Mouse (Mus musculus) hematopoietic stem cell, adult 5-6 weeks (primary cell): ENCODE results near the gene Adamtsl2. TPM values are rescaled to one million over a fixed set of nuclear protein-coding genes. Genes with fewer than 3 reads are reported as not detected.

ENCODE experiments used
- ATAC-seq, 2 experiments: fragments of 125-278 bp in 1 of 2; replicated peaks in 1 of 2; 2 replicates each; pipeline ENCODE4 v1.8.0; 2016 to 2017; ENCODE audit warnings: inconsistent platforms in 2 of 2, mild to moderate bottlenecking in 2 of 2, moderate number of reproducible peaks in 2 of 2, low read depth in 1 of 2, moderate TSS enrichment in 1 of 2; ENCODE audit not compliant: low FRiP score in 2 of 2, poor library complexity in 2 of 2, severe bottlenecking in 2 of 2, insufficient read depth in 1 of 2, low TSS enrichment in 1 of 2
- total RNA-seq: library from RNA; stranded (forward); fragments of 172-1452, 232-1000 nt; gene quantifications from 2 replicates; pipeline ENCODE4 v1.2.3, GENCODE M21; 2017

Gene Adamtsl2
- total RNA-seq, 1 experiment from 2014 or later: not detected

DNA sequence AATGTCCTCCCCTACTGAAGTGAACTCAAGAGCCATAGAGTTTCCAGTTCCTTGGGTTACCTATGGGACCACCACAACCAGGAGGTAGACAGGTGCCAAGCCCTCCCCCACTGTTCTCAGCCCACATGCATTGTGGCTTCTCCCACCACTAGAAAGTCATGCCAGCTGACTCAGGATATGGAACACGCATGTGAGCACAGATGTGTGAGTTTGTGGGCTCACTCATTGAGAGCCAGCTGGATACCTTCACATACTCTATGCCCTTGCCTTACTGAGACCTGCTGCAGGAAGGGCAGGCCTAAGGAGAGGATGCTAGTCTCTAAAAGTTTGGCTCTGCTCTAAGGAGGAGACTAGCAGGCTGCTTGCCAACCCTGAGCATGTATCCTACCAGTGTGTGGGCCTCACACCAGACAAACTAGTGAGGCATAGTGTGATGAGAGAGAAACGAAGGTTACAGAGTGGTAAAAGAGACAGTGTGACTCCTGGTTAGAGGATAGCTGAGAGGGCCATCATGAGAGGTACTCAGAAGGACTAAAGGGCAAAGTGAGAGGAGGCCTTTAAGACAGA, 8.8 kb upstream of the Adamtsl2 start:
- no peak for ATAC-seq

DNA sequence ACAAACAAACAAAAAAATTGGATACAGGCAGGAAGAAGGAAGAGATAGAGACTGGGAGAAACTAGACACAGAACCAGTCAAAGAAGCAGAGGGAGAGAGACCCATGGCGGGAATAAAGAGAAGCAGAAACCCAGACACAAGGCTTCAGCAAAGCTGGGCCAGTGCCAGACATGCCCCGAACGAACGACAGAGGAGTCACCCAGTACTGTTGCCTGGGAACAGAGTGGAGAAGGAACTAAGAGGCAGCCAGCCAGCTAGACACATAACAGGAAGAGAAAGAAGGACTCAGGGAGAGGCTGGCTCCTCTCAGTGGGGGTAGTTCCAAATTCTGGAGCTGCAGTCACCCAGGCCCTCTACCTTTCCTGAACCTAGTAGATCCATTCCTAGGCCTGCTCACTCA, 8.0 kb upstream of the Adamtsl2 start:
- peak; percentile 77 to 81 for ATAC-seq

DNA sequence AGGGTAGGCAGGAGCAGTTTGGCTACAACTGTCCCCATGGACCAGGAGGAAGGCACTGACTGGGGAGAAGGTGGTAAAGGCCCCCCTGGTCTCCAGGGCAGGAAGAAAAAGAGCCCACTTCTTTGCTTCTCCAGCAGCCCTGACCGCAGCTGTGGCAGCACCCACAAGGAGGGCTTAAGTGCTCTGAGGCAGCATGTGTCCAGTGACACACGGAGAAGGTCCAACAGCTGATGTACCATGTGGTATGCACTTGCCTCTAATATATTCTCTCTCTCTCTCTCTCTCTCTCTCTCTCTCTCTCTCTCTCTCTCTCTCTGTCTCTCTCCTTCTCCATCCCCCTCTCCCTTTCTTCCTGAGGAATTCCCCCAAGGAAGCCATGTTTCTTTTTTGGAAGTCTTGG, 7.2 kb upstream of the Adamtsl2 start, which contains the start of gene Mymk:
Gene Mymk (minus strand): TSS at position 202 of the 400 bp plus-strand sequence.
- no peak for ATAC-seq

DNA sequence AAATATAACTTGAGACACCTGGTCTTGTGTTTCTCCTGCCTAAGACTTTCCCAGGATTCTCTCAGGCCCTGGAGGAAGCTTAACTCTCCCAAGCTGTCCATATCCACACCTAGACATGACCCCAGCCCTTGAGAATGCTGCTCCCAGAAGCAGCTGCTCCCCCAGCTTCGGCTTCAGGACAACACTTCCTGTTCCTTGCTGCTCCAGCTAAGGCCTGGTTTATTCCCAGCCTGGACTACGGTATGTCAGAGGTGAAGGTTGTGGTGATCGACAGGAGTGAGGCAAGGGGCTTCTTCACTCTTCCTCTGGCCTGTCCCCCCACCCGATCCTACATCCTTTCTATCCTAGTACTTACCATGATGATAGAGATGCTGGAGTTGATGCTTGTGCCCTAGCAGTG, 5.8 kb upstream of the Adamtsl2 start:
- ATAC-seq: no peak

DNA sequence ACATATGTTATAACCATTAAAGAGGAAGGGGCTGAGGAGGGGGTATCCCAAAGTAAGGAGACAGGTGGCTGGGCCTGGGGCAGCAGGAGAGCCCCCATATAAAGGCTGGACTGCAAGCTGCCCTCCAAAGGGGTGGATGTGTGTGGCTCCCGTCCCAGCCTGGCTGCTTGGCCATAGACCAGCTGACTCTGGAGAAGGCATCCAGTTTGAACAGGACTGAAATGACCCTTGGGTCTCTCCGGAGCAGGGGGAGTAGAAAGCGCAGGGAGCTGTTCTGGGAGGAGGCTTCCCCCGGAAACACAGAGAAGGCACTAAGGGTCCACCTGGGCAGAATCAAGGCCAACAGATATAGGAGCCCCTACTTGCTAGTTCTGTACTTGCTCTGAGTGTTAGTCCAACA, 4.4 kb upstream of the Adamtsl2 start:
- ATAC-seq: no peak

DNA sequence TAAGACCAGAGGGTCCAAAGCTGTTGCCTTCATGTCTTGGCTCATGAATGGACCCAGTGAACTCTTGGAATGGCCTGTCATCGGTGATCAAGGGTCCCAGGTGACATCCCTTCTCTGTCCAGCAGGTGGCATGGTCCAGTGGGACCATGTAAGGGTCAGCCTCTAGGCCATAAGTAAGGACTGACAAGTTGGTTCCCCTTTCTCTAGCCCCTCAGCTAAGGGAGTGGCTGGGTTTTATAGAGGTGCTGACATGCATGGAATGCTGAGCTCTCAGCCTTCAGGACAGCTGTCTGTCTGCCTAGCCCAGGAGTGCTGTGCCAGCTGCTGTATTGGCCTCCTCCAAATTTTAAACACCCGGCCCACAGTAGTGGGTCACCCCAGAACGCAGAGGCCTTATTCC, 3.7 kb upstream of the Adamtsl2 start:
- peak; percentile 43 to 58; a peak in 3 of 4 replicates for ATAC-seq

DNA sequence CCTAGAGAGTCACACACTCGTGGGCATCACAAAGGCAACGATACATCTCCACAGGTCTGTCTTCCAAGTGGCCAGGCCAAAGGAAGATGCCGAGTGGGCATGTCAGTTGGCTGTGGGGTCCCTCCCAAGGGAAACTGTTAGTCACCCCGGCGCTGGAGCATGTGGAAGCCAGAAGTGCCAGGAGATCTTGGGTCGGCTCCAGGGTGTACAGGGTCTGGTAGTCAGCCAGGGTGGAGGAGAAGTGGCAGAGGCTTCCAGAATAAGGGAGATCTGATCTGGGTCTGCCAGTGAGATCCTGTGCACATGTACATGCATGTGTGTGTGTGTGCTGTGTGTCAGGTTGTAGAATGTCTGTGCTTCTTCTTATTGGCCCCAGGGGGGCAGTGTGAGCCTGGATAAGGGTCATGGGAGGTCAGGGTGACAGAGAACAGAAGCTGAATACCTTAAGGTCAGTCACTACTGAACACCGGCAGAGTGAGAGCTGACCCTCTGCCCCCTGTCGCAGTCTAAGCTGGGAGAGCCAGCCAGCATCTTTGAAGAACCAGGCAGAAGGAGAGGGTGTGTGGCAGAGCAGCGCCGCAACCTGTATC, 1.4 kb upstream of the Adamtsl2 start:
- no peak for ATAC-seq

DNA sequence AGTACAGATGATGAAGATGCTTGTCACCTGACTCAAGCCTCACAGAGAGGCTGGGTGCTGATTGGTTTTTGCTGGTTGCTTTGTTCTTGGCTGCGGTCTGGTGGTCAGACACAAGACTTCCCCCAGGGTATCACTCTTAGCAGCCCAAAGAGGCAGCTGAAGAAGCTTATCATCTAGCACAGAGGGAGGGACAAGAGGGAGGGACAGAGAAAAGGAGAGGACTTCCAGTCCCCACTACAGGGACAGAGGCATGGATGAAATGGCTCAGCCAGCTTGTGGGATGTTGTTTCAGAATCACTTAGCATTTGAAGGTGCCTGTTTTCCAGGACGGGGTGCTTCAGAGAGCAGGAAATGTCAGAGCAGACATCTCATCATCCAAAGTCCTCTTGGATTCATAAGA, 867 bp upstream of the Adamtsl2 start:
- no peak for ATAC-seq

DNA sequence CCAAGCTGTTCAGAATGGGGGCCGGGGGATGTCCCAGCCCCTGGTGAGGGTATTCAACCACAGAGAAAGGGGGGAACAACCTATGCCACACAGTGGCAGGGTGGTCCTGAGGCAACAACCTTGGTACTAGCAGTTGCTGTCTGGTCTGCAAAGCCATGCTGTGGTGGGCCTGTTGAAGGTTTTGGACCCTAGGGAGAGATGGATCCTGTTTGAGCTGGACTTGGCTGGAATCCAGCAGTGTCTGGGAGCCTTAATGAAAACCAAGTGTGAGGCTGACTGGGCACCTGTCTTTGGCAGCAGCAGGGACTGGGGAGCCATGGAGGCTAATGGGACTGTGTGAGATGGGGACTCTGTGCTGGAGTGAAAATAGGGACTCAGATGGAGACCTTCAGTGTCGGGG, 470 bp downstream of the Adamtsl2 start:
- no peak for ATAC-seq

DNA sequence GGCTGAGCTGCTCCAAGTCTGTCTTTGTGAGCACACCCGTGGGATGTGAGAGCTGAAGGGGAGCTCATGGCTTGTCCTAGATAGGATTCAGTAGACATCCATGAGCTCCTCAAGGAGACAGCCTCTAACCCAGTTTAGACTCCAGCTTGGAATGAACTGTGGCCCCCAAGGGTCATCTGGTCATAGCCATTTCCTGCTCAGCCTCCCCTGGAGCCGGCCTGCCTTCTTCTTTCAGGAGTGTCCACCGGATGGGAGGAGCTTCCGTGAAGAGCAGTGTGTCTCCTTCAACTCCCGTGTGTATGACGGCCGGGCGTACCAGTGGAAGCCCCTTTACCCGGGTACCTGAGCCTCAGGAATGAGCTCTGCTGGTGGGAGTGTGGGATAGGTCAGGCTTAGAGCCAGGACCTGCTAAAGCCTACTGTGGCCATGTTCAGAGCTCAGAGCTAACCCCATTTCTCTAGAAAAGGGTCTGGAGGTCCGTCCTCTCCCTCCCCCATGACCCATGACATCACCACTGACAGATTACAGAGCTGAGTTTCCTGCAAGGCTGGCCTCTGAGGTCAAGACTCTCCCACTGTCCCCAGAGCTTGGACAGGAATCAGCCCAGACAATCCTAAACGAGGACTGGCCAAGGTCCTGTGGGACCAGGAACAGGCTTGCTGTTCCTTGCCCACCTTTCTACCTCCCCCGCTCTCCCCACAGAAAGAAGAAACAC, 4.7 kb downstream of the Adamtsl2 start:
- ATAC-seq: no peak

DNA sequence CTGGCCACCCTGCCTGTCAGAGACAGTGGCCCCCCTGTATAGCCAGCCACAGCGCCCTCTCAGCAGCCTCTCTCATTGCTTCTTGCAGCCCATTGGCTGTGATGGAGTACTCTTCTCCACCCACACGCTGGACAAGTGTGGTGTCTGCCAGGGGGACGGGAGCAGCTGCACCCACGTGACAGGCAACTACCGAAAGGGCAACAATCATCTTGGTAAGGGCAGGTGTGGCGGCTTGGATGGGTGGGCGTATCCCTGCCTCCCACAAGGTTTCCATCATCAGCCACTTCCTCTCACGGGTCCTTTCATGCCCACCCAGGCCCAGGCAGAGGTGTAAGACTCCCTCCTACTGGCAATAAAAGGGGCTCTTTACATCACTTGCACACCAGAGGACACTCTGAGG, 5.8 kb downstream of the Adamtsl2 start:
- ATAC-seq: no peak

DNA sequence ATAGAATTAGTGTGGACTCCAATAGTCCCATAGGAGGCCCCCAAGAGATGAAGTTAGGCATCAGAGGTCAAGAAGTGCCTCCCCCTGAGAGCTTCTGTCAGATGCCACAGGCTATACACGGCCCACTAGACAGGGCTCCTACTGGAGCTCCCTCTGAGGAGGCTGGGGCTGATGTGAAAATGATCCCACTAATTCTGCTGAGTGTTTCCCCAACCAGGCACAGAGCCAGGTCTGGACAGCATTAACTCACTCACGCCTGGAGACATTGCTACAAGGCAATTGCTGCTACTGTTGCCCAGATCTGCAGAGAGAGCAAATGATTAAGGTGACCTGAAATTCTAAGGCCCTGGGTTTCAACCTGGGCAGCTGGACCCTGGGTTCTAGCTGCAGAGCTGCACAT, 6.6 kb downstream of the Adamtsl2 start:
- ATAC-seq: no peak

DNA sequence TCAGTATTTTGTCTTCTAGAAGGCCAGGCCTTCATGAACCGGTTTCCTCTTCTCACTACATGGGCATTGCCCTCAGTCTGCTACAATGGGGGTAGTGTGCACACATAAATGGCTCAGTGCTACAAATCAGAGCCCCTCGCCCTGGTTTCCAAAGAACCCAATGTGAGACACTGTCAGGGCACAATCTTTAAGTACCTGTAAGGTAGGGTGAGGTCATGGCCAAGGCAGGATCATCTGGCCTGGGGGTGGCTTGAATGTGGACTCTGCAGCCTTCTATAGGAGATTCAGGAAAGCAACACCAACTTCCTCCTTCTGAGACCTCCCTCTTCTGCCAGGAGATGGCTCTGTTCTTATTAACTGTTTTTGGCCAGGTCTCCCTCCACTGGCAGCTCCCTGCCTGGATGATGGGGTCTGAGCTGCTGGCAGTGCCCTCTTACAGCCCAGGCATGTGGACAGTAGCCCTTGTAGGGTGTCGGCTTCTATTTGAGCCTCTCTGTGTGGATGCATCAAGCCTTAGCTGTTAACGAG, 7.4 kb downstream of the Adamtsl2 start:
- ATAC-seq: peak; percentile 48 to 58; a peak in 3 of 4 replicates

DNA sequence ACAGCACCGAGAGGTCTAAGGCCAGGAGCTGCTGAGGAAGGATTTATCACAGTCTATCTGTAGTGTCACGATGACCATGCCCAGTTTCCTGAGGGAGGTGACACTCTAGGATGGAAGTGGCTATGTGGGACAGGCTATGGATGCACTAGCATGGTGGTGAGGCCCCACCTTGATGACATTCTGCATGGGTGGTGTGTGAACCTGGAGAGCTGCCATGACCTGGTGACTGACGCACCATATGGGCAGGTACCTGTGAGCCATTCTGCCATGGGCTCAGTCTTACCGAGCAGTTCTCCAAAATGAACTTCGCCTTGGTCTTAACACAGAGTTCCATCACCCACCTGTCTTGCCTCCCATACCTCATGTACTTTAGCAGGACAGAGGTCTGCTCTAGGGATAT, 8.4 kb downstream of the Adamtsl2 start:
- ATAC-seq: no peak

DNA sequence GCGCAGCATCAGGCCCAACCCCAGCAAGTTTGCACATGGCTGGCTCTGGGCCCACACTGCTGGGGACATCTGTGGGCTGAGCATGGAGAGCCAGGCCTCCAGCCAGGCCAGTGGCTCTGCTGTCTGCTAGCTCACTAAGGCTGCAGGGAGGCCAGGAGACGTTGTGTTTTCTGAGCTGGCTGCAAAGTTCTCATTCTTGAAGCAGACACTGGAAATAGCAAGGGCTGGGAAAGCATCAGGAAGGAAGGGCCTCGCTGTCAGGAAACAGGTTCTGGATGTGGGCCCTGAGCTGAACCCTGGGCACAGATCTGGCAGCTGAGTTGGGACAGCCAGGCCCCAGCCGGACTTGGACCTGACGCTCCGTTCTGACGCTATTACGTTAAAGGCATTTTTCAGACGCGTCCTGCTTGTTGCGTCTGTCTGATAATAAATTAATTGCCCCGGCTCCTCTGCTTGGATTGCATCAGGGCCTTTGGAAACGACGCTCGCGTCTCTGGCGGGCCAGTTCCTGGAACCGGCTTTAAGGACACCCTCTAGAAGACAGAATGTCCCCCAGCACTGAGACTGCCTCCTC, 9.0 kb downstream of the Adamtsl2 start:
- ATAC-seq: no peak

DNA sequence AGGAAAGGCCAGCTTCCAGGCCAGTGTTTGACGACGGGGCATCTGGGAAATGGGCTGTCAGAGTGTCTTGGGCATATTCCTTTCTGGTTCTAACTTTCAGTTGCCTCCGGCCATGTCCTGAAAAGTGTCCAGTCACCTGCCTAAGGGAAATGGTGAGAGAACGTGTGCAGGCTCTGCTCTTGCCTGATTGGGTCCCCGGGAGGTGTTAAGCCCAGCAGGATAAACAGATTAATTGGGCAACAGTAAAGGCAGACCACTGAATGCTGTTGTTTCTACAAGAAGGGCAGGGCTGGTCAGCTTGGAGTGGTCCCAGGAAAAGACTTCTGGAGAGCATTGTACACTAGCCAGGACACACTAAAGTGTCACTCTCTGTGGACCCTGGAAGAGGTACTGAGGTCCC, 9.5 kb downstream of the Adamtsl2 start:
- ATAC-seq: no peak

DNA sequence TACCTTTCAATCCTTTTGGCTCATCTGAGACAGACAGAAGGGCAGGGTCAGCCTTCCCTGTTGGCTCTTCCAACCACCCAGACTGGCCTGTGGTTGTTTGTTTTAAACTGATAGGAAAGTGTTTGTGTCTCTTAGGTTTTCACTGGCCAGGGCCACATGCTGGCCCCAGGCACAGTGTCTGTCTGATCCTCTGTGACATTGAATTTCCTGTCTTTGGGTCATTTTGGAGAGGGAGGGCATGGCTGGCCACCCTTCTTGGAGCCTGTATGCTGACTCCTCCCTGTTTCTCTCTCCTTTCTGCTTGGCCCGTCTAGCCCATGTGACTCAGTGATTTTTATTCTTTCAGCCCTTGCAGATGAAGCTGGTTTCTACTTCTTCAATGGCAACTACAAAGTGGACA, 10.1 kb downstream of the Adamtsl2 start:
- no peak for ATAC-seq

DNA sequence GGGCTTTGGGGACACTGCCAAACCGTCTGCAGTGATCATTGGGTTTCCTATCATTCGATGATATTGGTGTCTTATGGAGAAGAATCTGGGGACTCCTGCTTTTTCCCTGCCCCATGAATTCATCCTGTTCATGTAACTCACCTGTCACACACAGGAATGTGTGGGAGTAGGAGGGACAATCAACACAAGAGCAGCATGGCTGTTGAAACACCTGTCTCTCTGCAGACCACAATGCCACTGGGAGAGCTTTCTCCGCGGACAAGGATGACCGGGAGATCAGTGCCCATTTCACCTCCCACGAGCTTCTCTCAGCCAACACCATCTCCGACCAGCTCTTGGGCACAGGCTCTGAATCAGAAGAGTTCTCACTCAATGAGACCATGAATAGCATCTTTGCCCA, 16.0 kb downstream of the Adamtsl2 start:
- no peak for ATAC-seq
